Mouse (Mus musculus) heart, postnatal 36 days (tissue): Measurements from ENCODE around the gene Mrtfa. TPM values are rescaled to one million over a fixed set of nuclear protein-coding genes. Genes with fewer than 3 reads are reported as not detected.

ENCODE experiments used
- DNase-seq, 2 experiments: peaks; one replicate each; pipeline ENCODE4 v3.0.0; 2021 to 2022
- intact Hi-C: fragments of 180-260 bp; cut with DNase I; formaldehyde crosslinking; loops from one replicate; pipeline ENCODE4 v1.15.1; 2025
- total RNA-seq, 2 experiments: library from RNA; stranded (reverse); gene quantifications; 2 replicates each; pipeline ENCODE4 v1.2.3; 2021

The Mrtfa gene
- total RNA-seq, 2 experiments from 2014 or later: 8.0 to 11.1 TPM

DNA sequence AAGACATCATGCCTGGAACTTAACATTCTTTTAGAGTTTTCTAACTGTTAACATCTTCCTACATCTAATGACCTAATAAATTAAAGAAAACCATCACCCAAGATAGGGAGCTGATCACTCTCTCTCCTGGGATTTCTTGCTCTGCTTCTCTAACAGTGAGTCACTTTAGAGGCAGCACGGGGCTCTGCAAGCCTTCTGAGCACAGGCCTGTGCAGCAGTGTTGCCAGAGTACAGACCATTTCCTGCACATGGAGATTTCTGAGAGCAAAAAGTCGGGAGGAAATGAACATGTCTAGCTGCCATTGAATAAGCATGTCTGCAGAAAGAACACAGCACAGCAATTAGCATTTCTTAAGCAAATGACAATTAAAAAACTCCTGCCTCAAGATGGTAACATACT lies 116.8 kb downstream of the Mrtfa start:
- DNase-seq: no peak
- intact Hi-C loops: loop anchor here (2.0 kb wide), 1 partner anchor 125 kb away; no protein-coding TSS in a partner anchor

DNA sequence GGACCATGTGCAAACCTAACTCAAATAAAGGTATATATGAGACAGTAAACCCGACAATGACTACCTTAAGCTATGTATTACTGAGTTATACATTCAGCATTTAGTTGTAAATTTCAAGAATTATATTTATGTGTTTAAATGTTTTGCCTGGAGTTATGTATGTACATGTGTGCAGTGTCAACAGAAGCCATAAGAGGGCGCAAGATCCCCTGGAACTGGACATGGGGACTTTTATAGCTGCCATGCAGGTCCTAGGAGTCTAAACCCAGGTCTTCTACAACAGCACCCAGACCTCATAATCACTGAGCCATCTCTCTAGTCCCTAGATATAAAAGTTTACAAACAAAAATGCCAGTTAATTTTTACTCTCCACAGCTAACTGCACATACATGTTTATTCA lies 117.8 kb downstream of the Mrtfa start:
- peak in 1 of 2 experiments; percentile 33 for DNase-seq

GRCm38 (mm10) chr15:81070470-81070869 lies 120.1 kb downstream of the Mrtfa start:
- intact Hi-C loops: no loop called here

More for the DNA sequence above, 117.8 kb downstream of the Mrtfa start:
- intact Hi-C loops: no loop called here

DNA sequence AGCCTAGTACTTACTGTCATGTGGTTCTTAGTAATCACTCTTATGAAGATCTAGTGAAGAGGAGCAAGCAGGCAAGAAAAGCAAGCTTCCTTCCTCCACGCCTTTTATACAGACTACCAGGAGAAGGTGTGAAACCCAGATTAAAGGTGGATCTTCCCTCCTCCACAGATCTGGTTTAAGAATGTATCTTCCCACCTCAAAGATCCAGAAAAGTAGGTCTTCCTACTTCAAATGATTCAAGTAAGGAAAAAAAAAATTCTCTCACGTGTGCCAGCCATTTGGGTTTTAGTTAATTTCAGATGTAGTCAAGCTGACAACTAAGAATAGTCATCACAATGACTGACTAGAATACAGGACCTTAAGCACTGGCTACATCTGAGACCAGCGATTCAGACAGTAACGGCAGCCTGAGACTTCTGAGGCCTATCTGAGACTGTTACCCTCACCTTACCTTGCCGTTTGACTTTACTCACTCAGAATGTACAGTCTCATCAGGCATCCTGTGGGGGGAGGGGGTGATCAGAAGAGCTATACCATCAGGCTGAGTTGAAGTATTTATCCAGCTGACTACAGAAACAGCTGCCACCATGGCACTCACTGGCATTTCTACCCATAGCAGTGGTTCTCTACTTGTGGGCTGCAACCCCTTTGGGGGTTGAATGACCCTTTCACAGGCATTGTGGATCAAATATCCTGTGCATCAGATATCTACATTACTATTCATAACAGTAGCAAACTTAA lies 121.7 kb downstream of the Mrtfa start:
- intact Hi-C loops: no loop called here

More at GRCm38 (mm10) chr15:81070470-81070869, 120.1 kb downstream of the Mrtfa start:
- DNase-seq: no peak

GRCm38 (mm10) chr15:81067761-81068160 lies 122.8 kb downstream of the Mrtfa start:
- DNase-seq: no peak
- intact Hi-C loops: no loop called here

More for the DNA sequence above, 121.7 kb downstream of the Mrtfa start:
- no peak for DNase-seq

DNA sequence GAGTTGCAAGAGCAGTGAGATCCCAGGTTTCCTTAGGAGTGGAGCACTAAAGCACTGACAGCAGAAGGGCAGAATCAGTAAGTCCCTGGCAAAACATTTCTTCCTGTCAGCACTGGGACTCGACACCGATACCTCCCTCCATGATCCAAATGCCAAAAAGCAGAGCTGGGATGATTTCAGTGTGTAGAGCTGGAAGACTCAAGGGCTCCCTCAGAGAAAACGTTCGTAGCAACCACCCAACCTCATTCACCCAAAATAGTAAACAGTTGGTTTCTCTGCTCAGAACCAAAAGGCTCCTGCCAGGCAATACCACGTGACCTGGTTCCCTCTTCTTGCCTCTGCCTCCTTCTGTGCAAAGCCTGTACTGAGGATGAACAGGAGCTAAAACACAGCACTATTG lies 123.6 kb downstream of the Mrtfa start:
- intact Hi-C loops: no loop called here
- peak; percentile 43 for DNase-seq

GRCm38 (mm10) chr15:81064661-81065060 lies 125.9 kb downstream of the Mrtfa start:
- DNase-seq: no peak
- intact Hi-C loops: loop anchor here (2.0 kb wide), 1 partner anchor 38 kb away; no protein-coding TSS in a partner anchor

GRCm38 (mm10) chr15:81064143-81064542 lies 126.4 kb downstream of the Mrtfa start:
- intact Hi-C loops: loop anchor here (2.0 kb wide), 1 partner anchor 37 kb away; no protein-coding TSS in a partner anchor

GRCm38 (mm10) chr15:81062616-81063015 lies 127.9 kb downstream of the Mrtfa start:
- intact Hi-C loops: no loop called here
- no peak for DNase-seq

More at GRCm38 (mm10) chr15:81064143-81064542, 126.4 kb downstream of the Mrtfa start:
- no peak for DNase-seq

GRCm38 (mm10) chr15:81062175-81062588 lies 128.4 kb downstream of the Mrtfa start:
- intact Hi-C loops: no loop called here

GRCm38 (mm10) chr15:81060975-81061374 lies 129.6 kb downstream of the Mrtfa start:
- intact Hi-C loops: no loop called here

More at GRCm38 (mm10) chr15:81062175-81062588, 128.4 kb downstream of the Mrtfa start:
- DNase-seq: no peak

DNA sequence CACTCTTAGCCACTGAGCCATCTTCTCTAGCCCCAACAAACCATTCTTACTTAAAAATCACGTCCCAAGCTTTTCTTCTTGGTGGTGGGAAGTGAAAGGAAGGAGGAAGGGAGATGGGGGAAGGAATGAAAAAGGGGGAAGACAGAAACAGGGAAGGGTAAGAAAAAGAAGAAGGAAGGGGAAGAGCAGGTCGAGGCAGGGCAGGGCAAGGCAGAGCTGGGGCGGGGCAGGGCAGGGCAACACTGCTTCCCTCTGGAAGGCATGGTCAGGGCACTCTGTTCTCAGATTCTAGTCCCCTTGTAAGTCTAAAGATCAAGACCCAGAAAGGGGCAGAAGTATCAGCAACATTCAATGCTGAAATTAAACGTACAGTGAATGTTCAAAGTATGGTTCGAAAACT lies 132.8 kb downstream of the Mrtfa start:
- intact Hi-C loops: no loop called here
- no peak for DNase-seq

More at GRCm38 (mm10) chr15:81060975-81061374, 129.6 kb downstream of the Mrtfa start:
- no peak for DNase-seq

DNA sequence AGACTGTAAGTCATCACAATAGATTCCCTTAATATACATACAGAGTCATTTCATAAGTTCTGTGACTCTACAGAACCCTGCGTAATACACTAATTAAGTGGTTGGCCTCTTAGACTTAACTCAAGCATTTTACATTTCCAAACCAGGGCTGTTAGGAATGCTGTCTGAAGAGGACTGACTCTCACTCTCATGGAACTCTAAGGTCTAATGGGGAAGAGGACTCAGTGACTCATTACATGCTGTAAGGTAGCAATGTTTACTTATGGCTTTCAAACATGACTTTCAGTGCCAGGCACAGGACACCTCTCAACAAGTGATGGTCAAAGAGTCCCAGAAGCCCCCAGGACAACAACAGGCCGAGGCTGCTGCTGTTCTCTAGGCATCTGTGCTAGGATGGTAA lies 135.1 kb downstream of the Mrtfa start:
- no peak for DNase-seq
- intact Hi-C loops: no loop called here

- DNase-seq: no peak
- intact Hi-C loops: no loop called here
Measured at GRCm38 (mm10) chr15:81052491-81052890, 138.1 kb downstream of the Mrtfa start.

DNA sequence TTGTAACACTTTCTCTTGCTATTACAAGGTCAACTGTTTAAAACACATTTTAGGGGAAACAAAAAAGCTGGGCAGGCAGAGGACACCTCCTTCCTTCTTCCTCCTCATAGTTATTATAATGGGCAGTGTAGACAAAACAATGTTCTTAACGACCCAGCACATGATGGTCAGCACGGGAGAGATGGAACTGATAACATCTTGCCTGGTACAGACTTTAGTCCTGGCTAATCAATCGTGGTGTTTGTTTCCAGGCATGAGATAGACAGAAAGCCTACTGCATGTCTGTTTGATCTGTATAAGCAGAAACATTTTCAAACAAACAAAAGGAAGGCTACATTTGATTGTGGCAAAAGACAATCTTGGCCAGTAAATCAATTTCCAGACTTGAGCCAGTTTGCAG lies 140.1 kb downstream of the Mrtfa start:
- no peak for DNase-seq
- intact Hi-C loops: no loop called here

GRCm38 (mm10) chr15:81049401-81050053 lies 141.0 kb downstream of the Mrtfa start:
- intact Hi-C loops: loop anchor here (1.0 to 5.0 kb wide), 2 partner anchors 22 to 342 kb away; no protein-coding TSS in a partner anchor
- no peak for DNase-seq

DNA sequence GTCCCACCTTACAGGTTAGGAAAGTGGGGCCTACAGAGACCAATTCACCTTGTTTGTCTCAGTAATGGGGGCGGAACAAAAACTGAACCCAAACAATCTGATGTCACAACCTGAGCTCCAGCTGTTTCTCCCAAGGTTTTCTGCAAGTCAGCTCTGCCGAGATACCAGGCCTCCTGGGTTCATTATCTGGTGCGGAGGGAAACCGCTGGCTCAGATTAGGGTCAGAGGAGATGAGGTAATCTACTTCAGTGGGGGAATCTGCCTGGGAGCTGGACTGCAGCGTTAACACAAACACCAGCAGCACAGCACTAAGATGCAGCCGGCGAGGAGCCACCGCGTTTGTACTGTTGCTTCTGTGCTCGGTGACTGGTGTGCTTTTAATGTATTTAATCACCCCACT lies 143.1 kb downstream of the Mrtfa start:
- intact Hi-C loops: loop anchor here (5.0 kb wide), 1 partner anchor 340 kb away; no protein-coding TSS in a partner anchor
- no peak for DNase-seq

DNA sequence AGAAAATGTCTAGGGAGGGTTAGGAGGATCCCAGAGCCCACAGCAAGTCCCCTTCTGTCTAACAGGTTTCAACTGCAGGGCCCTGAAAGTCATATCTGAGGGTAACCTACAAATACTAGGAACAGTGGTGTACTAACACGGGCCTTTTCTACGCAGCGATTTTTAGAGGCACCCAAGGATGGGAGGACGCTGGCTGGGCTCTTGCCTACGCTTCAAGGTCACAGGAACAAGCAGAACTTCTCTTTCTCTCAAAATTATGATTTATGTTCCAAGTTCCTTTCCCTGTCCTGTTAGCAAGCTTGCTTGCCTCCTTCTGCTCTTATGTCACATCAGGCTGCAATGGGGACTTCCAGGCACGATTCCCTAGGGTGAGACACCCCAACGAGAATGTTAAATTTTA lies 144.5 kb downstream of the Mrtfa start:
- intact Hi-C loops: loop anchor here (5.0 kb wide), 1 partner anchor 339 kb away; no protein-coding TSS in a partner anchor
- DNase-seq: no peak

- intact Hi-C loops: loop anchor here (5.0 kb wide), 1 partner anchor 338 kb away; no protein-coding TSS in a partner anchor
- DNase-seq: no peak
Measured at GRCm38 (mm10) chr15:81045336-81045735, 145.2 kb downstream of the Mrtfa start.

- intact Hi-C loops: no loop called here
- no peak for DNase-seq
Measured at GRCm38 (mm10) chr15:81044446-81044845, 146.1 kb downstream of the Mrtfa start.

GRCm38 (mm10) chr15:81042276-81042931 lies 148.2 kb downstream of the Mrtfa start:
- DNase-seq: no peak
- intact Hi-C loops: no loop called here
